Mouse (Mus musculus): ENCODE measurements at regions not wholly inside any gene's neighbourhood (a gene's known extent, or its start where the extent isn't known, plus 50 kb on each side); places are given as distances from the start of the nearest gene placed in this dataset.
"Not testable (repeated sequence)": the region's sequence is repeated elsewhere in the genome, so short reads cannot be mapped to it uniquely, and the experiment has no call there.

DNA sequence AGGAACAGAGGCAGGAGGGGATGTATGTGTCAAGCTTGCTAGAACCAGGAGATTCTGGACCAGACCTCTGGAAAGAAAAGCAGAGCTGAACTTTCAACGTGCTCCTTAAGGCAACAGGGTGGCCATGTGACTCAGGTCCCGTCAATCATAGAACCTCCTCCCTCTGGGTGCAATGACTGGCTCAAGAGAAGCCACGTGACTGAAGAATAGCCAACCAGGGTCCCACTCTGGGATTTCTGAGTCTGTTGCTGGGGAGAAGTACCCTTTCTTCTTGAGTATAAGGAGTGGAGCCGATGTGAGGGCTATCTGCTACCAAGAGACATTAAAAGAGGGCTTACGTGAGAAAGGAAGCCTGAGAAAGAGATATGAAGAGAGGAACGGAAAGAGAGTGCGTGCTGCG lies 137.5 kb downstream of the Dicer1 start:
- ATAC-seq (replicated peaks; ENCODE audit: extremely low read depth, insufficient read depth, low FRiP score) = 0 out of 2 replicates have a peak, but pooled peaks have one; percentile 63
- H3K9me3 ChIP-seq (replicated peaks; ENCODE audit: control insufficient read depth, low read length) = peaks cover 7% of the 10 kb centered on the region; the same call in 1 of the 2 replicates
- H3K9ac ChIP-seq (ENCODE audit: low read length) = no peak overlapping the region
- no peaks in the 10 kb centered on the region for H3K36me3 ChIP-seq (ENCODE audit: control insufficient read depth, insufficient read depth)
- H3K4me2 ChIP-seq (ENCODE audit: low read depth, low read length) = peak overlapping the region; percentile 38
- H3K27me3 ChIP-seq (ENCODE audit: control insufficient read depth, insufficient read depth, low read length) = no peaks in the 10 kb centered on the region; the same call in 1 of the 2 replicates
- WGBS = 57% methylated on average over 8 of the region's 8 CpGs
- H3K27ac ChIP-seq (ENCODE audit: low read length) = no peak overlapping the region
- H3K4me3 ChIP-seq (ENCODE audit: low read length) = no peak overlapping the region
- 0 out of 2 replicates have a peak, but pooled peaks cover 6% of the 10 kb centered on the region for H3K4me1 ChIP-seq (ENCODE audit: control insufficient read depth, insufficient read depth, low read length)

DNA sequence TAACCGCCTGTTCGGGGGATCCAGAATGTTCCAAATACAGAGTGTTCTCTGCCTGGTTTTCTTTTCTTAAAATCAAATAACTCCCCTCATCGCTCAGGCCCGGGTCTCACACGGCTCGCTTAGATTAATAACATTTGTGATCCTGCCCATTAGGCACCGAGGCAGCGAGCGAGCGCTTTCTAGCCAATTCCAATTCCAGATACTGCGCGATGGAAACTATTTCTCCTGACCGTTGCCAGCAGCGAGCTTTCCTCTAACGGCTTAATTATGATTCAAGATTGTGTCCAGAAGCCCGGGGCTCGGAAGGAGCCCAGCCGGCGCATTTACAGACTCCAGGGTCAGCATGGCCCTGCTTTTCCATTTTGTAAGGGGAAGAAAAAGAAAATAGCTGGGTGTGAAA lies 136.6 kb upstream of the Gsc start:
- H3K36me3 ChIP-seq (ENCODE audit: control insufficient read depth, insufficient read depth) = no peaks in the 10 kb centered on the region
- 0 out of 2 replicates have a peak, but pooled peaks cover 2% of the 10 kb centered on the region for H3K27me3 ChIP-seq (ENCODE audit: control insufficient read depth, insufficient read depth, low read length)
- H3K9me3 ChIP-seq (replicated peaks; ENCODE audit: control insufficient read depth, low read length) = peaks cover 7% of the 10 kb centered on the region; the same call in 1 of the 2 replicates
- H3K4me2 ChIP-seq (ENCODE audit: low read depth, low read length) = no peak overlapping the region
- 70% methylated on average over 19 of the region's 19 CpGs for WGBS
- H3K4me3 ChIP-seq (ENCODE audit: low read length) = no peak overlapping the region
- no peak for ATAC-seq (replicated peaks; ENCODE audit: extremely low read depth, insufficient read depth, low FRiP score)
- H3K9ac ChIP-seq (ENCODE audit: low read length) = no peak overlapping the region
- no peak overlapping the region for H3K27ac ChIP-seq (ENCODE audit: low read length)
- peaks cover 12% of the 10 kb centered on the region for H3K4me1 ChIP-seq (ENCODE audit: control insufficient read depth, insufficient read depth, low read length)

DNA sequence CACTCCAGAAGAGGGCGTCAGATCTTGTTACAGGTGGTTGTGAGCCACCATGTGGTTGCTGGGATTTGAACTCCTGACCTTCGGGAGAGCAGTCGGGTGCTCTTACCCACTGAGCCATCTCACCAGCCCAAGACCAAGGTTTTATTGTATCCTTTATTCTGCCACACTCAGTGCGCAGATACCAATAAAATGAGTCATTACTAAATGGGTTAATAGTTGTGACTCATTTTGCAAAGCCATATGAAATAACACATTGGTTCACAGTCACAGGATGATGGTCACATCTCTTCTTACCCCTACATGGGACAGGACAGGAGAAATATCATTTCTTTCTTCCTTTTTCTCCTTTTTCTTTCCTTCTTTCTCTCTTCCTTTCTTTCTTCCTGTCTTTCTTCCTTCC lies 135.8 kb upstream of the Gsc start:
- peaks cover 12% of the 10 kb centered on the region for H3K4me1 ChIP-seq (ENCODE audit: control insufficient read depth, insufficient read depth, low read length)
- not testable (repeated sequence) for H3K9ac ChIP-seq (ENCODE audit: low read length); ATAC-seq (replicated peaks; ENCODE audit: extremely low read depth, insufficient read depth, low FRiP score); H3K4me3 ChIP-seq (ENCODE audit: low read length); H3K9me3 ChIP-seq (replicated peaks; ENCODE audit: control insufficient read depth, low read length); H3K36me3 ChIP-seq (ENCODE audit: control insufficient read depth, insufficient read depth); H3K27ac ChIP-seq (ENCODE audit: low read length); H3K27me3 ChIP-seq (ENCODE audit: control insufficient read depth, insufficient read depth, low read length); H3K4me2 ChIP-seq (ENCODE audit: low read depth, low read length)
- WGBS = 88% methylated on average over 4 of the region's 4 CpGs

DNA sequence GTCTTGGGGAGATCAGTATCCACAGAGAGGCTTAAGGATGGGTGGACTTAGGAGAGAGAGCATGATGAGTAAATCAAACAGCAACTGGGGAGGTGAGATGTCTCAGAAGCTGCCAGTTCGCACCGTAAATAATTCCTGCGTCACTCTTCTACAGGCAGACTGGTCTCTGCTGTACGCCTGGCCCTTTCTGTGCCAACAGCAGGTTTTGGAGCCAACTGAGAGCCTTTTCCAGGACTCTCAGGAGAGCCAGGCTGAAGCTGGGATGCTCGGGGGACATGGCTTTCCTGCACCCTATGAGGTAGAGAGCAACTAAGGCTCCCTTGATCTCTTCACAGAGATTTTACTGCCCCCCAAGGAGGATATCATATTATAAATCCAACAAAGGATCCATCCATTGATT lies 134.3 kb upstream of the Gsc start:
- peaks cover 9% of the 10 kb centered on the region; the same call in 1 of the 2 replicates for H3K27me3 ChIP-seq (ENCODE audit: control insufficient read depth, insufficient read depth, low read length)

DNA sequence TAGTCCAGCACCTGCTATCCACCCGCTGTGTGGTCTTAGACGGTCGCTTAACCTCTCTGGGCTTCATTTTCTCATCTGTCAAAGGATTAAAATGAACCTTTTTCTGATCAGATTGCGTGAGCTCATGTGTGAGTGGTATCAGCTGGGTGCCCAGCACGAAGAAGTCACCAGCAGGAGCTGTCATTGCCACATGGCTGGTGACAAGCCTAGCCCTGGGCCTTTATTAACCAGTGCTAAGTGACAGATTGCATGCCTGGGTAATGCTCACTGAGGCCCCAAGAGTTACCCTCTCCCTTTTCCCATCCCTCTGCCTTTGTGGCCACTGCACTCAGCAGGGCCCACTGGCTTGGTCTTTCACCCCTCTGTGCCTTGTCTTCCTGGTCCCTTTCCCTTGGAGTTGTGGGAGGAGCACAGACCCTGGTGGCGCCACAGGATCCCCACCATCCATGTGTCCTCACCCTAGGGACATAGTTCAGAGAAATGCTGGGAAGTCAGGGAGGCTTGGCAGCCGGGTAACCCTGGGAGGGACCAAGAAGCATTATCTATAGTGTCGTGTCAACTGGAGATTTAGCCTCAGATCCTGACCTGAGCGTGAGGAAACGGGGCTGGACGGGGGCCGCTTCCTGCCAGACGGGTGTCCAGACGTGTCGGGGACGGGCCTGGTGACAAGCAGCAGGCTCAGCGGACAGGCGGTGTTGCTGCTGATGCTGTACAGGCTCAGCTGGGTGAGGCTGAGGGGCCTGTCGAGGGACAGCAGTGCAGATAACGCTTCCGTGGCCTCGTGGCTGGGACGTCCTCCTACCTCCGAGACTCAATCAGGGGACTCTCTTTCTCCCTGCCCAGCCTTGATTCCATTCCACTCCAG lies 132.6 kb upstream of the Gsc start:
- no peak overlapping the region for H3K4me3 ChIP-seq (ENCODE audit: low read length)
- no peak overlapping the region for H3K9ac ChIP-seq (ENCODE audit: low read length)
- no peak overlapping the region for H3K27ac ChIP-seq (ENCODE audit: low read length)
- WGBS = 22% methylated on average over 24 of the region's 24 CpGs
- H3K9me3 ChIP-seq (replicated peaks; ENCODE audit: control insufficient read depth, low read length) = 0 out of 2 replicates have a peak, but pooled peaks cover 3% of the 10 kb centered on the region
- peaks cover 9% of the 10 kb centered on the region; the same call in 1 of the 2 replicates for H3K27me3 ChIP-seq (ENCODE audit: control insufficient read depth, insufficient read depth, low read length)
- peak; percentile 94 for ATAC-seq (replicated peaks; ENCODE audit: extremely low read depth, insufficient read depth, low FRiP score)
- 0 out of 2 replicates have a peak overlapping the region, but pooled peaks have one; percentile 5 for H3K4me2 ChIP-seq (ENCODE audit: low read depth, low read length)
- H3K4me1 ChIP-seq (ENCODE audit: control insufficient read depth, insufficient read depth, low read length) = peaks cover 12% of the 10 kb centered on the region
- H3K36me3 ChIP-seq (ENCODE audit: control insufficient read depth, insufficient read depth) = no peaks in the 10 kb centered on the region

More for the DNA sequence above, 134.3 kb upstream of the Gsc start:
- Histone ChIP-seq H3K9me3 (replicated peaks; ENCODE audit: control insufficient read depth, low read length) (peaks cover 6% of the 10 kb centered on the region; the same call in 1 of the 2 replicates), H3K36me3 (ENCODE audit: control insufficient read depth, insufficient read depth) (no peaks in the 10 kb centered on the region), H3K4me2 (ENCODE audit: low read depth, low read length) (no peak overlapping the region), H3K27ac (ENCODE audit: low read length) (no peak overlapping the region), H3K9ac (ENCODE audit: low read length) (no peak overlapping the region), H3K4me3 (ENCODE audit: low read length) (no peak overlapping the region), H3K4me1 (ENCODE audit: control insufficient read depth, insufficient read depth, low read length) (peaks cover 12% of the 10 kb centered on the region)
- ATAC-seq (replicated peaks; ENCODE audit: extremely low read depth, insufficient read depth, low FRiP score) = no peak
- WGBS = 85% methylated on average over 5 of the region's 5 CpGs

DNA sequence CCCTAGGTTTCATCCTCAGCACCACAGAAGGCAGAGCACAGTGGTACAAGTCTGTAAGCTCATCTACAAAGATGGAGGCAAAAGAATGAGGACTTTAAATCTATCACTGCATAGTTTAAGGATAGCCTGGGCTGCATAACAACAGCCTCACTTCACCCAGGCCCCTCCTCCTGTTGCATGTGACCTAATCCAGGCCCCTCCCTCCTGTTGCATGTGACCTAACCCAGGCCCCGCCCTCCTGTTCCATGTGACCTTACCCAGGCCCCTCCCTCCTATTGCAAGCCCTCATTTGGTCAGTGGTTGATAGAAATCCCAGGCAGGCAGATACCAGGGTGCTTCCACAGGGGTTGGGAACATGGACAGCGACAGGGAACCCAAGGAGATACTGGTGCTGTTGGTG lies 124.9 kb upstream of the Gsc start:
- 0 out of 2 replicates have a peak, but pooled peaks cover 3% of the 10 kb centered on the region for H3K9me3 ChIP-seq (replicated peaks; ENCODE audit: control insufficient read depth, low read length)
- H3K4me3 ChIP-seq (ENCODE audit: low read length) = no peak overlapping the region
- 66% methylated on average over 2 of the region's 2 CpGs for WGBS
- H3K27ac ChIP-seq (ENCODE audit: low read length) = no peak overlapping the region
- no peaks in the 10 kb centered on the region for H3K36me3 ChIP-seq (ENCODE audit: control insufficient read depth, insufficient read depth)
- no peak overlapping the region for H3K9ac ChIP-seq (ENCODE audit: low read length)
- ATAC-seq (replicated peaks; ENCODE audit: extremely low read depth, insufficient read depth, low FRiP score) = no peak
- H3K27me3 ChIP-seq (ENCODE audit: control insufficient read depth, insufficient read depth, low read length) = no peaks in the 10 kb centered on the region; the same call in 1 of the 2 replicates
- H3K4me2 ChIP-seq (ENCODE audit: low read depth, low read length) = no peak overlapping the region
- H3K4me1 ChIP-seq (ENCODE audit: control insufficient read depth, insufficient read depth, low read length) = 0 out of 2 replicates have a peak, but pooled peaks cover under 1% of the 10 kb centered on the region

DNA sequence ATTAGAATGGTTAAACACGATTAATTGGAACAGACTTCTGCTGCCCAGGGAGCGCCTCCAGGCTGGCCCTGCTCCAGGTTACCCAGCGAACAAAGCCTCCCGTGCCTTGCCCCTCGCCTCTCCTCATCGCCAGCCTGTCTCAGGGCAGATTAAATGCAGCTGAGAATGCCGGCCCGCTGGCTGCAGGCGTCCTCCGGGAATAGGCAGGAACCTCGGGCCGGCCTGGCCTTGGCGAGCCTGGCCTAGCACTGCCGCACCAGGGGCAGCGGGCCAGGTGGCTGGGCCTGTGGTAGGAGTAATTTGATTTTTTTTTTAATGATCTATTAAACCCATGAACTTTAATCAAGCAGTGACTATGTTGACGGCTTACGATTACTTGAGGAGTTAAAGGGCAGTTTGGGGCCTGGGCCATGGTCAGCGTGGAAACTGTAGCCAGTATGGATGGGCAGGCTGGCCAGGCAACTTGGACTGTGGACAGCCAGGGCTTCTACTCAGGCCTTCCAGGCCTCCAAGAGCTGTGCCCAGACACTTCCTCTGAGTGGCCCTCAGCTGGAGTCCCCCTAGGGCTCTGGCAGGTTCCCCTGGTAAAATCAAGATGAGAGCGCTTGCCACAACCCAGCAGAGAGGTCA lies 120.5 kb upstream of the Gsc start:
- H3K4me3 ChIP-seq (ENCODE audit: low read length) = no peak overlapping the region
- H3K9me3 ChIP-seq (replicated peaks; ENCODE audit: control insufficient read depth, low read length) = no peaks in the 10 kb centered on the region
- no peaks in the 10 kb centered on the region; the same call in 1 of the 2 replicates for H3K27me3 ChIP-seq (ENCODE audit: control insufficient read depth, insufficient read depth, low read length)
- no peaks in the 10 kb centered on the region for H3K36me3 ChIP-seq (ENCODE audit: control insufficient read depth, insufficient read depth)
- 40% methylated on average over 19 of the region's 19 CpGs for WGBS
- H3K9ac ChIP-seq (ENCODE audit: low read length) = no peak overlapping the region
- H3K4me2 ChIP-seq (ENCODE audit: low read depth, low read length) = peak overlapping the region; percentile 23; the same call in 1 of the 2 replicates
- 0 out of 2 replicates have a peak, but pooled peaks cover 4% of the 10 kb centered on the region for H3K4me1 ChIP-seq (ENCODE audit: control insufficient read depth, insufficient read depth, low read length)
- H3K27ac ChIP-seq (ENCODE audit: low read length) = no peak overlapping the region
- no peak for ATAC-seq (replicated peaks; ENCODE audit: extremely low read depth, insufficient read depth, low FRiP score)

DNA sequence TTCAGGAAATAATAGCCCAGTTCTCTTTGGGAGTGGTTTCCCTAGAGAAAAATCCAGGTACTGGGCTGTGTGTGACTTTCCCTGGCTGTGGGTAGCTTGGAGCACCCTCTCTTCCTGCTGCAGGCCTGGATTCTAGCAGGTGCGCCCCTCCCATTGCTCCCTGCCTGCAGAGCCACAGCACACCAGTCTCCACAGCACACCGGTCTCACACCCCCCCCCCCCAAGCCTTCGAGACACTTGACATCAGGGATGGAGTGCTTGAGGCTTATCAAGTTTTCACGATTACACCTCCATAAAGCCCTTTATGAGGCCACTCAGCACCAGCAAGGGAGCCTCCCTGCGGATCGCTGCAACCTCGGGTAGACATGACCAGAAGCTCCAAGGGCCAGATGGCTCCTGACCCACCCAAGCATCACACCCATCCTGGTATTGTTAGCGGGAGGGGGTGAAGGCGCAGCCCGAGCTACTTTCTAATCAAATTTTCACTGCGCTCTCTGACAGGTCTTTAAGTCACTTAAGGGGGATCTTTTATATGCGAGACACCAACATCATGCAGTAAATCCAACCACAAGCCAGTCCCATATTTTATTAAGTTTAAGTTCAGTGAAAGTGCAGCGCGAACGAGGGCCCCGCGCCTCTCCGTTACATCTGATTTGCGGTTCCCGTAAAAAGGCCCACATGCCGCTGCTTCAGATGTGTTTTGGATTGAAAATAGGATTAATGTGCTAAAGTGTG lies 119.8 kb upstream of the Gsc start:
- no peak overlapping the region for H3K4me3 ChIP-seq (ENCODE audit: low read length)
- no peaks in the 10 kb centered on the region; the same call in 1 of the 2 replicates for H3K27me3 ChIP-seq (ENCODE audit: control insufficient read depth, insufficient read depth, low read length)
- 0 out of 2 replicates have a peak, but pooled peaks cover 4% of the 10 kb centered on the region for H3K4me1 ChIP-seq (ENCODE audit: control insufficient read depth, insufficient read depth, low read length)
- no peak for ATAC-seq (replicated peaks; ENCODE audit: extremely low read depth, insufficient read depth, low FRiP score)
- 43% methylated on average over 21 of the region's 21 CpGs for WGBS
- no peak overlapping the region for H3K27ac ChIP-seq (ENCODE audit: low read length)
- no peaks in the 10 kb centered on the region for H3K36me3 ChIP-seq (ENCODE audit: control insufficient read depth, insufficient read depth)
- no peaks in the 10 kb centered on the region for H3K9me3 ChIP-seq (replicated peaks; ENCODE audit: control insufficient read depth, low read length)
- peak overlapping the region; percentile 23; the same call in 1 of the 2 replicates for H3K4me2 ChIP-seq (ENCODE audit: low read depth, low read length)
- no peak overlapping the region for H3K9ac ChIP-seq (ENCODE audit: low read length)
